Mouse (Mus musculus) midbrain, embryonic 16.5 days (tissue): ENCODE data around the gene Klhl8. TPM values are rescaled to one million over a fixed set of nuclear protein-coding genes. Genes with fewer than 3 reads are reported as not detected.
A peak's percentile ranks its signal among the peaks of the same experiment; 100 is the strongest.

Source experiments
- ATAC-seq: fragments of 200-750 bp; cut with Nextera tagmentation; 2 replicates; pipeline ENCODE4 v1.8.0; 2017; ENCODE audit warnings: moderate TSS enrichment
- H3K27ac ChIP-seq: fragments of 300-500 bp; sonication (generic); 2 replicates; pipeline ENCODE4 v1.5.1; 2014; ENCODE audit warnings: mild to moderate bottlenecking, low read length, mixed read lengths
- H3K27me3 ChIP-seq: fragments of 300-500 bp; sonication (generic); 2 replicates; pipeline ENCODE4 v1.6.1; 2014; ENCODE audit warnings: low read depth, low read length, mixed read lengths; ENCODE audit not compliant: control insufficient read depth, insufficient read depth
- H3K36me3 ChIP-seq: fragments of 300-500 bp; sonication (generic); 2 replicates; pipeline ENCODE4 v1.6.1; 2014; ENCODE audit warnings: mild to moderate bottlenecking, low read length, moderate library complexity, mixed read lengths; ENCODE audit not compliant: control insufficient read depth, insufficient read depth
- H3K4me1 ChIP-seq: fragments of 300-500 bp; sonication (generic); 2 replicates; pipeline ENCODE4 v1.6.1; 2014; ENCODE audit warnings: mild to moderate bottlenecking, low read length, mixed read lengths; ENCODE audit not compliant: control insufficient read depth, insufficient read depth
- H3K4me2 ChIP-seq: fragments of 300-500 bp; sonication (generic); 2 replicates; pipeline ENCODE4 v1.6.1; 2014; ENCODE audit warnings: mild to moderate bottlenecking, low read length, mixed read lengths
- H3K4me3 ChIP-seq: fragments of 300-500 bp; sonication (generic); 2 replicates; pipeline ENCODE4 v1.5.1; 2014; ENCODE audit warnings: low read depth, mild to moderate bottlenecking, low read length, moderate library complexity, mixed read lengths
- H3K9ac ChIP-seq: fragments of 300-500 bp; sonication (generic); 2 replicates; pipeline ENCODE4 v1.6.1; 2014; ENCODE audit warnings: low read depth, low read length, mixed read lengths
- H3K9me3 ChIP-seq: fragments of 300-500 bp; sonication (generic); replicated peaks from 2 replicates; pipeline ENCODE4 v1.6.1; 2014; ENCODE audit warnings: mild to moderate bottlenecking, low read length, mixed read lengths; ENCODE audit not compliant: control insufficient read depth, poor library complexity, severe bottlenecking
- WGBS: fragments of 180-500 bp; shearing (Covaris S2); extraction: QIAGEN DNeasy Blood & Tissue Kit; methylation state at CpG from one replicate; pipeline ENCODE4 v1.1.7; 2014; 5-methylcytosine and 5-hydroxymethylcytosine counted together
- polyA plus RNA-seq: library from polyadenylated mRNA; unstranded; fragments of >200 nt; fragmentation: Nextera tagmentation; extraction: Ambion mirVana; gene quantifications from 2 replicates; pipeline ENCODE4 v1.2.1, GENCODE M21; 2015

Klhl8 gene
- polyA plus RNA-seq, 1 experiment from 2014 or later, result 49.7 TPM

- H3K36me3 ChIP-seq, result no peaks in the 10 kb centered on the region
- H3K27ac ChIP-seq, result no peak overlapping the region
- H3K4me2 ChIP-seq, result no peak overlapping the region
- H3K4me1 ChIP-seq, result no peaks in the 10 kb centered on the region; the same call in 1 of the 2 replicates
- 59% methylated on average over 4 of the region's 4 CpGs for WGBS
- no peak for ATAC-seq
- no peak overlapping the region for H3K9ac ChIP-seq
- no peaks in the 10 kb centered on the region for H3K27me3 ChIP-seq
- no peaks in the 10 kb centered on the region for H3K9me3 ChIP-seq
- H3K4me3 ChIP-seq, result no peak overlapping the region
Measured at GRCm38 (mm10) chr5:103815249-103815617, 95.8 kb downstream of the Klhl8 start.

GRCm38 (mm10) chr5:103814551-103815248, 96.4 kb downstream of the Klhl8 start:
- H3K4me2 ChIP-seq, result no peak overlapping the region
- no peaks in the 10 kb centered on the region; the same call in 1 of the 2 replicates for H3K4me1 ChIP-seq
- peak overlapping the region; percentile 12; the same call in 1 of the 2 replicates for H3K27ac ChIP-seq
- H3K4me3 ChIP-seq, result no peak overlapping the region
- WGBS, result 53% methylated on average over 16 of the region's 16 CpGs
- no peaks in the 10 kb centered on the region for H3K27me3 ChIP-seq
- H3K9me3 ChIP-seq, result no peaks in the 10 kb centered on the region
- H3K9ac ChIP-seq, result no peak overlapping the region
- no peaks in the 10 kb centered on the region for H3K36me3 ChIP-seq
- ATAC-seq, result no peak

DNA sequence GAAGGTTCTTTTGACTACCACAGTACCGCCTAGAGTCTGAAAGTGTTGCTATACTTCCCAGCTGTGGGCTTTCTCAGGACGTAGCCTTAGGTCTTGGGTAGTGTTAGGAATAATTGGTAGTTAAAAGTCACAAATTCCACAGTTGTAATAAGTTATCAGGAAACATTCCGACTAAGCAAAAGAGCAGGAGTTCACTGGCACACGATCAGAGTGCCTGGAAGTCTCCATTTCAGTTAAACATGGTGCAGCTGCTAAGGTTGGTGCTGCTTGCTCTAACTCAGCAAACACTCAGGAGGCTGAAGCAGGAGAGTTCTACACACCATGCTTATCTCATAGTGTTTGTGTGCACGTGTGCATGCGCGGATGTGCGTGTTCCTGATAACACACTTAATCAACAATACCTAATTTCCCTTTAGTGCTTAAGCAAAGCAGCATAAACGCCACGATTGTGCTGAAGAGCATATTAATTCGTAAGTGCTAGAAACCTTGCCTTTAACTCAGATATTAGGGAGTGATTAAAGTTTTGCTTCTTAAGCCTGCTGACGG, 97.0 kb downstream of the Klhl8 start:
- no peak overlapping the region for H3K27ac ChIP-seq
- 88% methylated on average over 12 of the region's 12 CpGs for whole genome bisulfite sequencing
- no peak overlapping the region for H3K4me2 ChIP-seq
- no peaks in the 10 kb centered on the region for H3K36me3 ChIP-seq
- no peaks in the 10 kb centered on the region; the same call in 1 of the 2 replicates for H3K4me1 ChIP-seq
- no peak overlapping the region for H3K9ac ChIP-seq
- no peak overlapping the region for H3K4me3 ChIP-seq
- no peaks in the 10 kb centered on the region for H3K9me3 ChIP-seq
- ATAC-seq, result no peak
- no peaks in the 10 kb centered on the region for H3K27me3 ChIP-seq

DNA sequence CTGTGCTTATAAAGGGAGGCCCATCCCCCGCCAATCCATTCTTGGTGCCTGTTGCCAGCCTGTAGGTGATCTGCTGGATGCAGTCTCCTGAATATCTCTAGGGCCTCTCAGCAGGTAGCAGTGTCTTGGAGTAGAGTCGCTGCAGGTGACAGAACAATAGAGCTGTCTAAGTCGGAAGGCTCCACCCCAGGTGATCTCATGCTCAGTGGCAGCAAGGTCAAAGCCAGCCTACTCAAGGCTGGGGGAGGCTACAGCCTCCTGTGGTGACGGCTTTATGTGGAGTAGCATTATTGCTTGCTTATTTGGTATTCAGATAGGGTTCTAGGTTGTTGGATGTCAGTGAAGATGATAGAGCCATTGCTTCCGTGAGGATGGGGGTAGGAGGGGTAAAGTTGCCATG, 97.8 kb downstream of the Klhl8 start:
- no peak overlapping the region for H3K4me2 ChIP-seq
- H3K9ac ChIP-seq, result no peak overlapping the region
- H3K27ac ChIP-seq, result no peak overlapping the region
- no peaks in the 10 kb centered on the region for H3K9me3 ChIP-seq
- no peak overlapping the region for H3K4me3 ChIP-seq
- H3K4me1 ChIP-seq, result no peaks in the 10 kb centered on the region; the same call in 1 of the 2 replicates
- no peak for ATAC-seq
- no peaks in the 10 kb centered on the region for H3K36me3 ChIP-seq
- no peaks in the 10 kb centered on the region for H3K27me3 ChIP-seq
- 62% methylated on average over 5 of the region's 5 CpGs for WGBS

Other genes with a start within 250 kb of the Klhl8 start
- 1.2 and 2.1 TPM in 2 replicates for gene Aff1, start 218.9 kb downstream of the Klhl8 start, polyA plus RNA-seq
- gene Hsd17b13, start 66.2 kb upstream of the Klhl8 start, polyA plus RNA-seq, result not detected in 2 replicates
- 1.9 and 2.6 TPM in 2 replicates for gene Hsd17b11, start 110.7 kb upstream of the Klhl8 start, polyA plus RNA-seq
- 59.3 and 60.6 TPM in 2 replicates for gene Nudt9, start 135.0 kb upstream of the Klhl8 start, polyA plus RNA-seq
- gene Gm17660, start 166.3 kb upstream of the Klhl8 start, polyA plus RNA-seq, result 0.80 TPM in 1 of 2 replicates, not detected in the other
- gene Sparcl1, start 202.5 kb upstream of the Klhl8 start, polyA plus RNA-seq, result 163 and 240 TPM in 2 replicates